Mouse (Mus musculus): Measurements from ENCODE around the gene Dnttip2.
"Not testable (repeated sequence)": the region's sequence is repeated elsewhere in the genome, so short reads cannot be mapped to it uniquely, and the experiment has no call there.

The Dnttip2 gene

GRCm38 (mm10) chr3:122289344-122289743 is 15.2 kb downstream of the Dnttip2 start:
- DNase-seq (ENCODE audit: low read depth, low spot score), result not testable (repeated sequence)

DNA sequence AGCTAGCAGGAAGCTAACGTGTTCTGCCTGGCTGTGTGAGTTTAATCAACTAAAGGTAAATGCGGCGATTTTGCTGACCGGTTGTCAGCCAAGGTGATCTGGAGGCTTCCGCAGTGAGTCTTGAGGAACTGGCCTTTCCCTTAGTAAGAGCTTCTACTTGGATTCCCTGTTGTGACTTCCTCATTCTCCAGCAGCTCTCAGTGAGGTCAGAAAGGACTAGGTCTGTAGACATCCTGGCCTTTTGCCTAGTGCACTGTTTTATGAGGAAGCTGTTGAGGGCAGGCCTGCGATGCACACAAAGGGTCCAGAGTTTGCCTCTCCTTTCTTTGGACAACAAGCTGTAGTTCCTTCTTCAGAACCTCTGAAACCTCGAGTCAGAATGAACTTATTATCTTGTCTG is 16.5 kb downstream of the Dnttip2 start:
- no peak for DNase-seq (ENCODE audit: low read depth, low spot score)

GRCm38 (mm10) chr3:122291828-122292227 is 17.6 kb downstream of the Dnttip2 start:
- no peak for DNase-seq (ENCODE audit: low read depth, low spot score)

DNA sequence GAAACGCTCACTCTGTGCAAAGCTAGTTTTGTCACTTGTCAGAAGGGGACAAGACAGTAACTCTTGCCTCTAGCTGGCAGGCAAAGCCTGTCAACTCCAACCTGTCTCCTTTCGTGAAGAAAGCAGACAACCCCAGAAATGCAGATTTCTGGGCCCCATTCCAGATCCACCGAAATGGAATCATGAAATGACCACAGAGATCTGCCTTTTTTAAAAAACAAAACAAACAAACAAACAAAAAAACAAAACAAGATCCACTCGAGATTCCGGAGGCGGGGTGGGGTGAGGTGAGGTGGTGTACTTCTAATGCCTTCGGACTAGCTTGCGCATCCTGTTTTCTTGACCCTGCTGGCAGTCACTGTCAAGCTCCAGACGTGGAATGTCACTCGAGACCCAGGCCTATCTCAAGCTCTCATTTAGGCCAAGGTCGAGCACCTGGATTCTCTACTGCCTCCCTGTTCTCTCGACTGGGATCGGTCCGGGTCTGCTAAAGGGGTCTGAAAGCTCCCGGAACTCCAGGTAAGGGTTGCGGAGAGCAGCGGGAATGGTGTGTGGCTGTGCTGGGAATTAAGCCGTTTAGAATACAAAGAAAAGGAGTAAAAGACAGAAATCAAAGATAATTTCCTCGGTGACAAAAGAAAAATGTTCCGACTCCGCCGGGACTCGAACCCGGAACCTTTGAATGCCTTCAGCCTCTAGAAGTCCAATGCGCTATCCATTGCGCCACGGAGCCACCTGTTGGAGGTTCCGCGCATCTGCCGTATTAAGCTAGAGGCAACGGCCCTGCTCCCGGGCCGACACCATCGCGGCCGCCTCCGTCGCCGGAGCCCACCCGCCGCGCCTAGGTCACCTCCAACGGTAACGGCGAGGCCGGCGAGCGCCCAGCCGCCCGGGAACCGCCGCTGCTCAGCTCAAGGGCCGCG is 18.4 kb downstream of the Dnttip2 start:
- peak; percentile 92 for DNase-seq (ENCODE audit: low read depth, low spot score)

DNA sequence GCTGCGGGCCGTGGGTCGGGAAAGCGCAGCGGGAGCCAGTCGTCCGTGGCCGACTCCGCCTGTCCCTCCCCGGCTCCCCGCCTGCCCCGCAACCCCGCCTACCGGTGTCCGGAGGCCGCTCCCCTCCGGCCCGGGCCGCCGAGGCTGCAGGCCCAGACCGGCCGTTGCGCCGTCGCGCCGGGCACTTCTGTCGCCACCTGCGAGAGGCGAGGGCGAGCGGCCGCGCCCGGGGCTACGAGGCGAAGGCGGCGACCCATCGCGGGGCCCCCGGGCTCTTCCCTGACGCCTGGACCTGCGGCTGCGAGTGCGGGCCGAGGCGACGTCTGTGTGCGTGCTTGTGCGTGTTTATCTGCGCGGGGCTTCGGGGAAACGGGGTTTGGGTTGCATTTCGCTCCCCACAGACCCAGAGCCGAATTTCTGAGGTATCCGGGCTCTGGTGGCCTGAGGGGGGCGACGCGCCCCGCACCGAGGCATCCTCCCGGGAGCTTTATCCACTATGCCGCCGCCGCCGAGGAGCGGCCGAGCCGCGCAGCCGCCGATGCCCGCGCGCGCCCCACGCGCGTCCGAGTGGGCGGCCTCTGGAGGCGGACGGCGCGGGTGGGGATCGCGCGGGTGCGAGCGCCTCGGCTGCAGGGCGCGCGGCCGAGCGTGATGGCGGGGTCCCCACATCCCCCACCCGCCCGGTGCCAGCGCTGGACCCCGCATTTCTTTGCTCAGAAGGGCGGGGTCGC is 19.2 kb downstream of the Dnttip2 start:
- DNase-seq (ENCODE audit: low read depth, low spot score), result peak; percentile 66

DNA sequence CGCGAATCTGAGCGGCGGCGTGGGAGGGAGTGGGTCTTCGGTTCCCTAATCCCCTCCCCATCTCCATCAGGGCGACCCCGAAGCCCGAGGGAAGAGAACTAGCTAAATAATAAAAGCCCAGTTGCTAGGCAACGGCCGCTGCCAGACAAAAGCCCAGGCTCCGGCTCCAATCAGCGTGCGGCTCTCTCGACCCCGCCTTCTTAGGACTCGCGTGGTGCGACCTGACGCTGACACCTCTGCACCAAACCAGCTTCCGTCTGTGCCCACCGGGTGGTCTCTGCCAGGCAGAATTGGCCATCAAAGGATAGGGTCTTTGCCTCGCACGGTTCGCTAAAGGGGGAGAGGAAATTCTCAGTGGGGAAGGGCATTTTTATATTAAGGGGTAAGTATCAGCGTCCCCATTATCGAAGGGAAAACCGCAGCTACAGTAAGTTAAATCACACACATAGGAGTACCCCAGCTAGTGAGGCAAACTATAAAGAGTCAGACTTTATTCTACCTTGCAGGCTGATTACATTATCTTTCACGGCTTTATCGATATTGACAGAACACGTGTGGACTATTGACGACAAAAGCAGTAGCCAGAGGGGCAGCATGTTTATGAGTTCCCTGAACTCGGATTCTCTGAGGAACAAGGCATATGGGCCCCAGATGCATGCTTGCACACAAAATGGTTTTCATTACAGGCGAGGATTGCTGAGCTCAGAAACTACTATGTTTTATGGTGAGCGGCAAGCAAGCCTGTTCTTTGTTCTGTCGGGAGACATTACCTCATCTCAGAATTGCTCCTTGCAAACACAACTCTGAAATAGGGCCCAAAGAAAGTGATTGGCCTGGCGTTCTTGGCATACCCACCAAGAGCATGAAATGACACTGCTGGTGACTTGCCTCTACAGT is 20.0 kb downstream of the Dnttip2 start, which contains the start of gene Bcar3:
Gene Bcar3, plus strand, starts transcription at position 183 of the 897 bp plus-strand sequence.
- peak; percentile 97 for DNase-seq (ENCODE audit: low read depth, low spot score)

DNA sequence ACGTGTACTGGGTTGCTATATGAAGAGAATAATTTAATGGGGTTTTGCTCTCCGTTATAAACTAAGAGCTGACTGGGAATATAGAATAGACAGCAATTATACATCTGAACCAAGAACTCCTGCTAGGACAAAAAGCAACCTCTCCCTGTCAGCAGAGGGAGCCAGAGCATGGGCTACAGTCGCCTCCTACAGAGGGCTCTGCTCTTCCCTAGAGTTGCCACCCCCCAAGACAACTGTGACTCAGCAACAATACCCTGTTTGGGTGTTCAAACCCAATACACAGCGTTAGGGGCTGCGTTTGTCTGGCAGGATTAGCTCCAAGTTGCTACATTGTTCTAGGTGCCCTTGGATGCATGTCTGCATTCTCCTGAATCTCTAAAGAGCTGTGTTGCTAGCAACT is 21.3 kb downstream of the Dnttip2 start:
- DNase-seq (ENCODE audit: low read depth, low spot score), result peak; percentile 77

DNA sequence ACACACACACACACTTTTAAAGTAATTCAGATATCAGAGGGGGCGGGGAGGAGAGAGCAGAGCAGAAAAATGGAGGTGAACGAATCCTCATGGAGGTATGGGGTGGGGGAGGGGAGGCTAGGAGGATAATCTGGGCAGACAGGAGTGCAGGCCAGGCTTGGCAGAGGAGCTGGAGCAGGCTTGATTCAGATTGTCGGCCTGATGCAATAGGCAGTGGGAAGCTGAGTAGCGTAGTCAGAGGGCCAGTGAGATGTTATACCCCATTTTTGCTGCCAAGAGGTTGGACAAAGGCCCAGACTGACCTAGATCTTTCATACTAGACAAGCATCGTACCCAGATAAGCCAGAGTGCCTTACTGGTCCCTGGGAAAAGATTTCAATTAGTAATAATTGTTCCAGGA is 22.8 kb downstream of the Dnttip2 start:
- no peak for DNase-seq (ENCODE audit: low read depth, low spot score)

- DNase-seq (ENCODE audit: low read depth, low spot score), result no peak
These were observed 27.1 kb downstream of the Dnttip2 start for GRCm38 (mm10) chr3:122300983-122301919.

GRCm38 (mm10) chr3:122304560-122304959 is 30.4 kb downstream of the Dnttip2 start:
- no peak for DNase-seq (ENCODE audit: low read depth, low spot score)

DNA sequence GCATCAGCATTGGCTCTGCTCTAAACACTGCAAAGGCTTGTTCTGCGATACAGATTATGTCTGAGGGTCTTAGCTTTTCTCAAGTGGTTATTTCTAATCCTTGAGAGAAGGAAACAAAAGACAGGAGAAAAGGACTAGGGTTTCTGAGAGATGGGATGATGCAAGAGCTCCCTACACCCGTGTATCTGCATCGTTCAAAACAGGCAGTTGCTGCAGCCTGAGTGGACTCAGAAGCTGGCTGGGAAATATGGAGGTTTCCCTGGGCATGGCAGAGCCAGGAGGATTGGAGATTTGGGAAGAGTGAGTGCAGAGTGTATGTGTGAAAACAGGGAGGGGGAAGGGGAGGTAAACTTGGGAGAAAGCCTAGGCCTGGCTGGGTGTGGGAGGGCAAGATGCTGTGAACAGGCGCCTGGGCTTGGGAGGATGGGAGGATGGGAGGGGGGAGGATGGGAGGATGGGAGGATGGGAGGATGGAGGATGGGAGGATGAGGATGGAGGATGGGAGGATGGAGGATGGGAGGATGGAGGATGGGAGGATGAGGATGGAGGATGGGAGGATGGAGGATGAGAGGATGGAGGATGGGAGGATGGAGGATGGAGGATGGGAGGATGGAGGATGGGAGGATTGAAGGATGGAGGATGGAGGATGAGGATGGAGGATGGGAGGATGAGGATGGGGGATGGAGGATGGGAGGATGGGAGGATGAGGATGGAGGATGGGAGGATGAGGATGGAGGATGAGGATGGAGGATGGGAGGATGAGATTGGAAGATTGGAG is 33.9 kb downstream of the Dnttip2 start:
- DNase-seq (ENCODE audit: low read depth, low spot score), result no peak

- no peak for DNase-seq (ENCODE audit: low read depth, low spot score)
These were observed 34.8 kb downstream of the Dnttip2 start for GRCm38 (mm10) chr3:122308981-122309380.

DNA sequence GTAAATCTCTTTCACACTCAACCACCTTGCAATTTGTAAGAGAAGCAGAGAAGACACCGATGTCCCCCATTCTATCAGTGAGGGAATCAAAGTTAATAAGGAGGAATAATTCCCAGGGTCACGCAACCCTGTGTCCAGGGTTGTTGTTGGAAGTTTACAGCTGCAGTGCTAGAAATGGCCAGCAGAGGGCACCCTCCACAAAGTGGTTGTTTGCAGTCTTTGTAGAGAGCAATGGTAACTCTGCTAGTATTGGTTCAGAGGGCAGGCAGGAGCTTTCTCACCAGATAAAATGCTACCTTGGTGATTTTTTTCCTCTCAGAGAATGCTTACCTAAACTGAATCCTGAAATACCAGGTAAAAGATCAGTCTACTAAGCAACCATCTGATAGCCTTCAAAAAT is 37.9 kb downstream of the Dnttip2 start:
- peak; percentile 80 for DNase-seq (ENCODE audit: low read depth, low spot score)

GRCm38 (mm10) chr3:122312936-122313629 is 38.9 kb downstream of the Dnttip2 start:
- DNase-seq (ENCODE audit: low read depth, low spot score), result no peak

DNA sequence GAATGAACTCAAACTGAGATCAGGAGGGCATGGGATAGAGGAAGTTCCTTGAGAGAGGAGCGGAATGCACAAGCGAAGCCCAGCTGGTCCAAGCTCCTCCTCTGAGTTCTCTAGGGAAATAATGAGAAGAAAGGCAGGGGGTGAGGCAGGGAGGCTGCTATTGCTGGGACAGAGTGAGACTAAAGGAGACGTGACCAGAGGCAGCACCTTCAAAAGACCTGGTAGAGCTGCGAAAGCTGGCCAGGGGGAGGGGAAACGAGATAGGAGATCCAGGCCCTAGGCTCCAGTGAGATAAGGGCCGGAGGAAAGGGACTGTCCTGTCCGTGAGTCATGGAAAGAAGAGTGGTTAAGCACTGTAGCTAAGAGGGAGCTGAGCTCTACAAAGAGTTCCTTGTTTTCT is 39.7 kb downstream of the Dnttip2 start:
- no peak for DNase-seq (ENCODE audit: low read depth, low spot score)

DNA sequence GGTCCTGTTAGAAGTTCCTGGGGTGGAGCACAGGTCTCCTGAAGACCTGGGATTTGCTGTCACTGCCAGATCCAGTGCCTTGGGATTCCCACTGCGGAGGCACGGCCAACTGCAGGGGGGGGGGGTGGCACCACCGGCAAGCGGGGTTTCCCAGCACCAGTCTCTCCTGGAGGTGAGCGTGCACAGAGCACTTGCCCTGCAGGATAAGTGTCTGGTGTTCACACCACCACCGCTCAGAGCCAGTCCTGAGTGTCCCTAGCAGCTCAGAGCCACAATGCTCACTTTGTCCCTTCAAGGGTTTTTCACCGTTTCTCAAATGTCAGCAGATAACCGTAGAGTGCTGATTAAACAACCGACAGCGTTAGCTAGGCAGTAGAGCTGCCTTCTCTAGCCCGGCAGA is 42.4 kb downstream of the Dnttip2 start:
- no peak for DNase-seq (ENCODE audit: low read depth, low spot score)

GRCm38 (mm10) chr3:122317339-122317738 is 43.2 kb downstream of the Dnttip2 start:
- no peak for DNase-seq (ENCODE audit: low read depth, low spot score)

DNA sequence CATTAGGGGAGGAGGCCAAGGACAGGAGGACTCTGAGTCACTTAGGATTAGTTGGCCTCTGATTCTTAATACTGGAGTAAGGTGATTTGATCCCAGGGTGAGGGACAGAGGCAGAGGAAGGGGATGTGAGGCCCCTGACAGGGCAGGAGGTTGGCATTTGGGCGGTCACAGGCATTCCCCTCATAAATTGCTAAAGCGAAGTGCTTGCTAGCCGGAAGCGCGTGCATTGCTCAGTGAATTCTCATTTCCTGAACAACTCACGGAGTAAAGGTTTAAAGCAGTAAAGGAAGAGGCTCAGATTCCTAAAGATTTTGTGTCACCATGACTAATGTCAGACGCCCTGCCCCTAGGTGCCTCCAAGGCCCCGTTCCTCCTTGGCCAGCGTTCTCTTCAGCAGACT is 48.0 kb downstream of the Dnttip2 start:
- DNase-seq (ENCODE audit: low read depth, low spot score), result no peak

GRCm38 (mm10) chr3:122323841-122324240 is 49.7 kb downstream of the Dnttip2 start:
- no peak for DNase-seq (ENCODE audit: low read depth, low spot score)

All from mesoderm, embryonic 11.5 days (tissue).